Mouse (Mus musculus) stomach, embryonic 14.5 days (tissue): ENCODE results near the gene Gtf2e1. TPM values are rescaled to one million over a fixed set of nuclear protein-coding genes. Genes with fewer than 3 reads are reported as not detected.

Experiments used
- ATAC-seq: fragments of 200-750 bp; cut with Nextera tagmentation; 2 replicates; pipeline ENCODE4 v1.8.0; 2017; ENCODE audit warnings: low read depth, moderate TSS enrichment; ENCODE audit not compliant: insufficient number of reproducible peaks, insufficient read depth, low FRiP score
- H3K27ac ChIP-seq: fragments of 300-500 bp; sonication (generic); 2 replicates; pipeline ENCODE4 v1.5.1; 2014; ENCODE audit warnings: mild to moderate bottlenecking, low read length, moderate library complexity, mixed read lengths
- H3K27me3 ChIP-seq: fragments of 300-500 bp; sonication (generic); 2 replicates; pipeline ENCODE4 v1.6.1; 2014; ENCODE audit warnings: low read length, control low read depth, mixed read lengths; ENCODE audit not compliant: control insufficient read depth, insufficient read depth
- H3K36me3 ChIP-seq: fragments of 300-500 bp; sonication (generic); 2 replicates; pipeline ENCODE4 v1.6.1; 2014; ENCODE audit warnings: mild to moderate bottlenecking, control low read depth, low read length, moderate library complexity, mixed read lengths; ENCODE audit not compliant: control insufficient read depth, insufficient read depth
- H3K4me1 ChIP-seq: fragments of 300-500 bp; sonication (generic); 2 replicates; pipeline ENCODE4 v1.6.1; 2014; ENCODE audit warnings: low read length, control low read depth, mixed read lengths; ENCODE audit not compliant: control insufficient read depth, insufficient read depth
- H3K4me2 ChIP-seq: fragments of 300-500 bp; sonication (generic); replicated peaks from 2 replicates; pipeline ENCODE4 v1.6.1; 2014; ENCODE audit warnings: low read depth, low read length, control low read depth
- H3K4me3 ChIP-seq: fragments of 300-500 bp; sonication (generic); 2 replicates; pipeline ENCODE4 v1.5.1; 2014; ENCODE audit warnings: low read depth, low read length, control low read depth
- H3K9ac ChIP-seq: fragments of 300-500 bp; sonication (generic); replicated peaks from 2 replicates; pipeline ENCODE4 v1.6.1; 2014; ENCODE audit warnings: low read depth, mild to moderate bottlenecking, control low read depth, low read length, moderate library complexity, mixed read lengths
- H3K9me3 ChIP-seq: fragments of 300-500 bp; sonication (generic); 2 replicates; pipeline ENCODE4 v1.6.1; 2016; ENCODE audit warnings: low read depth, low read length, control low read depth; ENCODE audit not compliant: control insufficient read depth
- WGBS: fragments of 180-500 bp; shearing (Covaris S2); extraction: QIAGEN DNeasy Blood & Tissue Kit; methylation state at CpG from one replicate; pipeline ENCODE4 v1.1.7; 2014; 5-methylcytosine and 5-hydroxymethylcytosine counted together
- polyA plus RNA-seq: library from polyadenylated mRNA; unstranded; fragments of >200 nt; fragmentation: Nextera tagmentation; extraction: Ambion mirVana; gene quantifications from 2 replicates; pipeline ENCODE4 v1.2.1, GENCODE M21; 2014

The Gtf2e1 gene
- polyA plus RNA-seq, 1 experiment from 2014 or later, result 25.0 TPM

DNA sequence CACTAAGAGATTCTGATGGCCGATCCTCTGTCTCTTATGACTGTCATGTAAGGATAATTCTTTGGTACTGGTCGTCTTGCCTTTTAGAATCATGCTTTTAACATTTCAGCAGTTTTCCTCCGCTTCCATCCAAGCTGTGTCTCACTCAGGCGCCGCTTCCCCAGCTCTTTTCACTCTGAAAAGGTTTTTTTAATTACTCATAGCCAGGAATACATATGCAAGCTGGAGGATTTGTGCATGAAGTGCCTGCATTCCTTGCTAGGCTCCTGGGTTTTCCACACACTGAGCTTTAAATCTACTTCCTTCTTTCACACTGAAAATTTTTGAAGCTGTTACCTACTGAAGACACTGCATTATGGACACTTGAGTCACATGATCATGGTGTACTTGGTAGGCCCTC lies 23.4 kb upstream of the Gtf2e1 start:
- no peak overlapping the region for H3K9ac ChIP-seq
- no peak overlapping the region for H3K4me3 ChIP-seq
- H3K36me3 ChIP-seq, result peaks cover 14% of the 10 kb centered on the region
- no peaks in the 10 kb centered on the region for H3K9me3 ChIP-seq
- no peaks in the 10 kb centered on the region for H3K27me3 ChIP-seq
- 0 out of 2 replicates have a peak, but pooled peaks cover 3% of the 10 kb centered on the region for H3K4me1 ChIP-seq
- no peak for ATAC-seq
- no peak overlapping the region for H3K4me2 ChIP-seq
- no peak overlapping the region for H3K27ac ChIP-seq
- WGBS, result 91% methylated on average over 5 of the region's 5 CpGs

DNA sequence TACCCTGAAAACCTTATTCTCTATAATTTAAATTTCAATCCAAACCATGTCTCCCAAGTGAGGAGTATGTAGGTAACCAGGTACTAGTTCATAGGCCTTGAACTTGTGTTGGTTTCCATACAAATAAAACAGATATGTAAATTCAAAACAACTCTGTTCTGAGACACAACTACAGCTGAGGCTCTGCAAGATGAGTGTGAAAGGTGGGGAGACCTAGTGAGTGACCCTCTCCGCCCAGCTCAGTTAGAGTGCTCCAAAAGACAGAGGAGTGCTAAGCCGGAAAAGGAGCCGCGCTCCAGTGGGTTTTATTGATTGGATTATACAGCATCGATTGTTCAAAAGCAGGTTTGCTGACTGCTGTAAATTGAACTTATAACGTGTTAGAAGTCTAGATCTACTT lies 22.8 kb upstream of the Gtf2e1 start:
- ATAC-seq, result no peak

DNA sequence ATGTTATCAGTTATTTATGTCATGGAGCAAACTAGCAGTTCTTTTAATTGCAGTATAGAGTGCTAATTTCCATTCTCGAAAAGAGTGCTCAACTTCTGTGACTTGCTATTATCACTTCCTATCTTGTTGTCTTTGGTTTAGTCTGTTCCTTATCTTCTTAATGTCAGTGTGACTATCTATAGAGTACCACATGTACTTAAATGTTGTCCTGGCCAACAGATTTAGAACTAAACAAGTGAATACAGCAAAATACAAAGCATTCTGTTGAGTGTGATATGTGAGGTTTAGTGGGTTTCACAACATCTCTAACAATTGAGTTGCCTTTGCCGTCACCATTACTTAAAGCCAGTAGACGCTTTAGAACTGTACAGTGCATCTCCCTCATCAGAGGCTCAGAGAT lies 13.2 kb upstream of the Gtf2e1 start:
- ATAC-seq, result no peak
- Histone ChIP-seq H3K9me3 (no peaks in the 10 kb centered on the region), H3K4me3 (no peak overlapping the region), H3K27me3 (no peaks in the 10 kb centered on the region), H3K9ac (no peak overlapping the region), H3K4me1 (no peaks in the 10 kb centered on the region), H3K27ac (no peak overlapping the region), H3K36me3 (peaks cover 5% of the 10 kb centered on the region; the same call in 1 of the 2 replicates), H3K4me2 (no peak overlapping the region)
- WGBS, result 90% methylated on average over 3 of the region's 3 CpGs

More for the DNA sequence above, 22.8 kb upstream of the Gtf2e1 start:
- Histone ChIP-seq H3K27me3 (no peaks in the 10 kb centered on the region), H3K9me3 (no peaks in the 10 kb centered on the region), H3K4me3 (no peak overlapping the region), H3K4me1 (0 out of 2 replicates have a peak, but pooled peaks cover 3% of the 10 kb centered on the region), H3K36me3 (peaks cover 20% of the 10 kb centered on the region), H3K9ac (no peak overlapping the region), H3K27ac (no peak overlapping the region), H3K4me2 (no peak overlapping the region)
- 82% methylated on average over 6 of the region's 6 CpGs for WGBS

DNA sequence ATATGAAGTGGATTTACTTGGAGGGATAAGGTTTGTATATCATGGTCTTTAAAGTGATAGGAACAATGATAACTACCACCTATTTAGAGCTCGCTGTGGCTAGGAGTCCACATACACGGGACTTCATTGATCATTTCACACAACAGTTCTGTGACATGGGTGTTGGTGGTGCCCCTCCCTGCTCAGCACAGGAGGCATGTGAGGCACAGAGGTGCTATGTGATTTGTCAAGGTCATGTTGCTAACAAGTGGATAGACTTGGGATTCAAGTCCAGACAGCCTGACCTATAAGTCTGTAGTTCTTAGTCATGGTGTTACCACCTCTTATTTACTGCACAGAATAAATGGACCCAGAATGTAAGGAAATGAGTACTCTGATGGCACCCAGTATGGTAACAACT lies 11.4 kb upstream of the Gtf2e1 start:
- H3K4me1 ChIP-seq, result no peaks in the 10 kb centered on the region

DNA sequence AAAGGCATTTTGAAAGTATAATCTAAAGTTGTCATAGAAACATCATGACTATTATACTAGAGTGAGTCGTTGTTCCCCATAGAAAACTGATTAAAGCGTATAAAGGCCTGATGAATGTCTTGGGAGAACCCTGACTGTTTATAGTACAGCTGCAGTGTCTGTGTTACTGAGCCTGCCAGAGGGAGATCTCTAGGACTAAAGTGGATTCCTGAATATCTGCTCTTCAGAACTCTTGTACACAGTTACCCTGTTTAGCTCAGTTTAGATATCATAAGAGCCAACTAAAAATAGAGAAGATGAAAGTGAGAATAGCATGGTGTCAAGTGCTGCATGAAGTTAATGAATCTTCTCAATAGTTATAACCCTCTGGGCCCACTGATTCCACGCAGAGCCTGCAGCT lies 10.7 kb upstream of the Gtf2e1 start:
- no peaks in the 10 kb centered on the region for H3K4me1 ChIP-seq
- H3K27me3 ChIP-seq, result no peaks in the 10 kb centered on the region
- 65% methylated on average over 3 of the region's 3 CpGs for WGBS
- H3K36me3 ChIP-seq, result no peaks in the 10 kb centered on the region
- H3K4me3 ChIP-seq, result no peak overlapping the region
- ATAC-seq, result no peak
- no peak overlapping the region for H3K4me2 ChIP-seq
- no peaks in the 10 kb centered on the region for H3K9me3 ChIP-seq
- H3K9ac ChIP-seq, result no peak overlapping the region
- H3K27ac ChIP-seq, result no peak overlapping the region

More for the DNA sequence above, 11.4 kb upstream of the Gtf2e1 start:
- no peak overlapping the region for H3K27ac ChIP-seq
- no peak for ATAC-seq
- H3K9me3 ChIP-seq, result no peaks in the 10 kb centered on the region
- WGBS, result 88% methylated on average over 2 of the region's 2 CpGs
- H3K4me2 ChIP-seq, result no peak overlapping the region
- no peak overlapping the region for H3K9ac ChIP-seq
- no peak overlapping the region for H3K4me3 ChIP-seq
- no peaks in the 10 kb centered on the region for H3K27me3 ChIP-seq
- H3K36me3 ChIP-seq, result no peaks in the 10 kb centered on the region

DNA sequence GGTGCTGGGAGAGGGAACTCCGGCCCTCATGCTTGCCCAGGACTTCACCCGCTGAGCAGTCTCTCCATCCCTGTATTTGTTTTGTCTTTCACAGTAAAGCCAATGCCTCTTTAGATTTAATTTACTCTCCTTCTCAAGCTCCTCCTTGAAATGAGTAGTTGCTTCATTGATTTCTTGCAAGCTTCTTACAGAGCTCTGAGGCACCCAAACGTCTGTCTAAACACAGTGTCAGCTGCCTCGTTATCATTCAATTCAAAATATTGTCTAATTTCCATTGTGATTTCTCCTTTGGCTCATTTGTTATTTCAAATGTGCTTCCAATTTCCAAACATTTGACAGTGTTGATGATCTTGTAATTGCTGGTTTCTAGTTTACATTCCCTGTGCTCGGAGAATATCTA lies 6.7 kb upstream of the Gtf2e1 start:
- Histone ChIP-seq H3K27me3 (no peaks in the 10 kb centered on the region), H3K4me3 (no peak overlapping the region), H3K4me1 (no peaks in the 10 kb centered on the region), H3K27ac (no peak overlapping the region), H3K4me2 (no peak overlapping the region), H3K9ac (no peak overlapping the region), H3K9me3 (no peaks in the 10 kb centered on the region), H3K36me3 (peaks cover 8% of the 10 kb centered on the region; the same call in 1 of the 2 replicates)
- ATAC-seq, result no peak
- WGBS, result 74% methylated on average over 5 of the region's 5 CpGs

DNA sequence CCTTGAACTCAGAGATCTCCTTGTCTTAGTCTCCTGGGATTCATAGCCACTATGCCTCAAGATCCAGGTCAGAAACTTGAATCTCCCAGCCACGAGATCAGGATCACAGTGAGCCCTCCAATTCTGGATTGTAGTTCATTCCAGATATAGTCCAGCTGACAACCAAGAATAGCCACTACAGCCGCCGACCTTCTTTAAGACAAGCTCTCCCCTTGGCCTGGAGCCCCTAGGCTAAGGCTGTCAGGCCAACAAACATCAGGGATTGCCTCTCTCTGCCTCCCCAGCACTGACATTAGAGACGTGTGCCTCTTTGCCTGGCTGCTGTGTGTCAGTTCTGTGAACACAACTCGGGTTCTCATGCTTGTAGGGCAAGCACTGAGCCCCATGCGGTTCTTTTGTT lies 1.2 kb upstream of the Gtf2e1 start:
- Histone ChIP-seq H3K27me3 (no peaks in the 10 kb centered on the region), H3K27ac (no peak overlapping the region), H3K4me1 (peaks cover 6% of the 10 kb centered on the region), H3K4me3 (peak overlapping the region; percentile 91; the same call in 1 of the 2 replicates), H3K9ac (no peak overlapping the region), H3K36me3 (peaks cover 8% of the 10 kb centered on the region; the same call in 1 of the 2 replicates), H3K9me3 (no peaks in the 10 kb centered on the region), H3K4me2 (peak overlapping the region; percentile 63)
- 86% methylated on average over 6 of the region's 6 CpGs for WGBS
- no peak for ATAC-seq

DNA sequence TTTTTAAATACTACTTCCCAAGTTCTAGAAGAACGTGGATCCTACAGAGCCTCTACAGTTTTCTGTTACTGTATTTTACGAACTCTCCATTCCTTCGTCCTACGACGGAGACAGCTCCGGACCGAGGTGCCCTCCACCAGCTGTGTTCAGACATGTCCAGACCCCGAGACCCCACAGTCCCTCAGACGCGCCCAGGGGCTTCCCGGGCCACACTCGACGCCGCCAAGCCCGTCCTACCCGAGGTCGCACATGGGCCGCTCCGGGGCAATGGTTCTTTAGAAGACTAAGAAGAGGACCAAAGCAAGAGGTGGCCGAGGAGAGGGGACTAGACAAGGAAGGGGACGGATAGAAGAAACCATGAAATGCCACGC lies 364 bp downstream of the Gtf2e1 start:
- H3K4me2 ChIP-seq, result peak overlapping the region; percentile 53
- peaks cover 6% of the 10 kb centered on the region for H3K4me1 ChIP-seq
- H3K36me3 ChIP-seq, result peaks cover 16% of the 10 kb centered on the region; the same call in 1 of the 2 replicates
- under 1% methylated on average over 22 of the region's 22 CpGs for WGBS
- H3K9ac ChIP-seq, result peak overlapping the region; percentile 87
- peak; percentile 48; the same call in 1 of the 2 replicates for ATAC-seq
- no peaks in the 10 kb centered on the region for H3K27me3 ChIP-seq
- H3K4me3 ChIP-seq, result peak overlapping the region; percentile 91
- peak overlapping the region; percentile 69 for H3K27ac ChIP-seq
- H3K9me3 ChIP-seq, result no peaks in the 10 kb centered on the region

DNA sequence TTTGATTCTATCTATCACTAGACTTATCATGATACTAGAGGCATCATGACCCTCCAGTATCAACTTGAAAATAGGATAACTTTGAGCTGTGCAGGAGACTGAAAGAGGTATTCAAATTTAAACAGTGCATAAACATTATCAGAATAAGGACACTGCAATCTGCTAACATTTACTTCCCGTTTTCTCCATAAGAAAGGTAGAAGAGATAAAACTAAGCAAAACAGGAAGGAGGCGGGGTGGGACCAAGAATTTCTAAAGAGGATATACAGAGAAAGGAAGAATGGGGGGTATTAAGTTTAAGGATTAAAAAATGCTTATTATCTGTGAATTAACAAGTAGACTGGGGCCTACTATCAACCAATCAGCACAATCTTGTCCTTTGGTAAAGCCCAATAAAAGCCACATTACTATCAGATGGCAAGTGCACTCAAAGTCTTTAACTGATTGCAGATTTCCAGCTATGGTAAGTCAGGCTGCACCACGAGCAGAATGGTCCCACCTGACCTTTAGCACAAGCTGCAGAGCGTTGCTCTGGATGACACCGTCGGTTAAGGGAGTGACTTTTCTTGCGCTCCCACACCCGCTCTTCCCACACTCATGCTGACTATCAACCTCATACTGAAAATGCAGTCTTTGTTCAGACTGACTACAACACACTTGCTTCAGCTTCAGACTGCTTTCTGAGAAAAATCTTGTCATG lies 6.1 kb downstream of the Gtf2e1 start:
- no peak overlapping the region for H3K4me2 ChIP-seq
- H3K9ac ChIP-seq, result no peak overlapping the region
- H3K4me1 ChIP-seq, result peaks cover 2% of the 10 kb centered on the region
- no peaks in the 10 kb centered on the region for H3K9me3 ChIP-seq
- WGBS, result 84% methylated on average over 8 of the region's 8 CpGs
- H3K4me3 ChIP-seq, result no peak overlapping the region
- H3K27ac ChIP-seq, result no peak overlapping the region
- no peaks in the 10 kb centered on the region for H3K27me3 ChIP-seq
- peaks cover 16% of the 10 kb centered on the region for H3K36me3 ChIP-seq
- no peak for ATAC-seq
